Mouse (Mus musculus): ENCODE measurements around the gene Zfp398.
"Not testable (repeated sequence)": the region's sequence is repeated elsewhere in the genome, so short reads cannot be mapped to it uniquely, and the experiment has no call there.

The Zfp398 gene

GRCm38 (mm10) chr6:47827462-47827861 is 8.0 kb upstream of the Zfp398 start:
- DNase-seq, result no peak

GRCm38 (mm10) chr6:47828950-47829349 is 6.5 kb upstream of the Zfp398 start:
- peak; percentile 37 for DNase-seq

- peak; percentile 94 for DNase-seq
Measured at GRCm38 (mm10) chr6:47830104-47831078, 5.1 kb upstream of the Zfp398 start, which contains the start of gene Zfp786. Gene Zfp786 (minus strand): TSS chr6:47830867.

- DNase-seq, result no peak
Measured at GRCm38 (mm10) chr6:47832220-47832619, 3.2 kb upstream of the Zfp398 start.

- peak; percentile 67 for DNase-seq
Measured at GRCm38 (mm10) chr6:47835984-47836521, 592 bp downstream of the Zfp398 start.

- no peak for DNase-seq
Measured at GRCm38 (mm10) chr6:47837630-47838029, 2.2 kb downstream of the Zfp398 start.

GRCm38 (mm10) chr6:47841077-47841476 is 5.6 kb downstream of the Zfp398 start:
- DNase-seq, result no peak

- DNase-seq, result no peak
Measured at GRCm38 (mm10) chr6:47841831-47842230, 6.4 kb downstream of the Zfp398 start.

GRCm38 (mm10) chr6:47842337-47842736 is 6.9 kb downstream of the Zfp398 start:
- DNase-seq, result no peak

- no peak for DNase-seq
Measured at GRCm38 (mm10) chr6:47845779-47846178, 10.3 kb downstream of the Zfp398 start.

- DNase-seq, result no peak
Measured at GRCm38 (mm10) chr6:47857241-47857640, 21.8 kb downstream of the Zfp398 start.

- DNase-seq, result not testable (repeated sequence)
Measured at GRCm38 (mm10) chr6:47857729-47858128, 22.3 kb downstream of the Zfp398 start.

GRCm38 (mm10) chr6:47872266-47872665 is 36.8 kb downstream of the Zfp398 start:
- DNase-seq, result no peak

- no peak for DNase-seq
Measured at GRCm38 (mm10) chr6:47877058-47877457, 41.6 kb downstream of the Zfp398 start, which contains the start of gene Zfp282. Gene Zfp282 (plus strand): TSS chr6:47877204.

GRCm38 (mm10) chr6:47877461-47878132 is 42.1 kb downstream of the Zfp398 start:
- DNase-seq, result peak; percentile 94

GRCm38 (mm10) chr6:47878133-47878514 is 42.7 kb downstream of the Zfp398 start:
- DNase-seq, result no peak

- DNase-seq, result no peak
Measured at GRCm38 (mm10) chr6:47878593-47878992, 43.1 kb downstream of the Zfp398 start.

GRCm38 (mm10) chr6:47879049-47879716 is 43.7 kb downstream of the Zfp398 start:
- DNase-seq, result no peak

GRCm38 (mm10) chr6:47880166-47880565 is 44.7 kb downstream of the Zfp398 start:
- no peak for DNase-seq

GRCm38 (mm10) chr6:47888812-47889383 is 53.4 kb downstream of the Zfp398 start:
- no peak for DNase-seq

GRCm38 (mm10) chr6:47899416-47899815 is 64.0 kb downstream of the Zfp398 start:
- no peak for DNase-seq

GRCm38 (mm10) chr6:47903587-47903986 is 68.1 kb downstream of the Zfp398 start:
- DNase-seq, result no peak
